Mouse (Mus musculus) gastrocnemius, adult 8-10 months (tissue): ENCODE measurements around the gene Kifc3. TPM values are rescaled to one million over a fixed set of nuclear protein-coding genes. Genes with fewer than 3 reads are reported as not detected.
"Not testable (repeated sequence)": the region's sequence is repeated elsewhere in the genome, so short reads cannot be mapped to it uniquely, and the experiment has no call there.

Source experiments
- DNase-seq, 2 experiments: peaks; one replicate each; pipeline ENCODE4 v3.0.0; 2022; ENCODE audit warnings: low spot score in 2 of 2
- total RNA-seq, 4 experiments: library from RNA; stranded (reverse); gene quantifications; 2 replicates each; pipeline ENCODE4 v1.2.4; 2022

The Kifc3 gene
- 10 to 100 TPM in 1 of 4 experiments, 1 to 10 TPM in 3; 6.0 to 11.3 (median 8.5) TPM for total RNA-seq

DNA sequence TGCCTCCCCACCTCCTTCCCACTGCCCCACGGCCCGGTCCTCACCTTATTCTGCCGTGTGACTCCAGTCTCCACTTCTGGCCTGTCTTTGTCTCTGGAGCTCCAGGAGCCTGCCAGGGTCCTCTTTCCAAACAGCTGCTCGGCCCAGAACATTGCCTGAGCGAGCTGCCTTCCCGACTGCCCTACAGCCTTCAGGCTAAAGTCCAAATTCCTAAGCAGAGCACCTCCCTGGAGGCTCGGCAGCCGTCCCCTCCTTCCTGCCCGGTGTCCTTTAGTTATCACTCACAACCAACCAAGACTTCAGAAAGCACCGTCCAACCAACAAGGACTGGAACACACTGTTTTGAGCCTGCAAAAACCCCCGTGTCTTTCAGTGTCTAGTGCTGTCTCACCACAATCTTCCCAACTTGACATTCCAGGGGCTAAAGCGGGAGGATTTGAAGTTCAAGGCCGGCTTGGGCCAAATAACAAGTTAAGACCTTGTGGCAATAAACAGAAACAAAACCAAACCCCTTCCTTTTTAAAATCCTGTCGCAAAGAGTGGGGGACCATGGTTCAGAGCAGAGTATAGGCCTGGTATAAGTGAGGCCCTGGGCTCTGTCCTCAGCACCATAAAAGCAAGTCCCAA, at the start of gene Kifc3:
Gene Kifc3, minus strand, starts transcription at position 164 of the 627 bp plus-strand sequence.
- peak; percentile 26 to 53 for DNase-seq

DNA sequence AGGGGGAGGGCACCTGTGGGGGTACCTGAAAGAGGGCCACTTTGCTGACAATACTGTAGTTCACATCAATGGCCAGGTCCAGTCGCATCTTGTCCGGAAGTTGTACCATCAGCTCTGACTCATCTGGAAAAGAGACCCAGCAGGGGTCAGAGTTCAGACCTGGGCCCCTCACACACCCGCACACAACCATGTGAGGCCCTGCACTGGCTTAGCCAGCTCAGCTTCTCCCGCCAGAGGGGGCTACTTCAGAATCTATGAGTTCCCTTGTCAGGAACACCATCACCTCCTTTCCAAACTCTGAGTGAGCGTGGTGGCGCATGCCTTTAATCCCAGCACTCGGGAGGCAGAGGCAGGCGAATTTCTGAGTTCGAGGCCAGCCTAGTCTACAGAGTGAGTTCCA, 49.4 kb upstream of the Kifc3 start:
- no peak for DNase-seq

GRCm38 (mm10) chr8:95249847-95250246, 47.2 kb upstream of the Kifc3 start:
- DNase-seq: no peak

GRCm38 (mm10) chr8:95247277-95247676, 44.7 kb upstream of the Kifc3 start:
- DNase-seq: no peak

- no peak for DNase-seq
Measured at GRCm38 (mm10) chr8:95245180-95245579, 42.6 kb upstream of the Kifc3 start.

- DNase-seq: no peak
Measured at GRCm38 (mm10) chr8:95243853-95244252, 41.2 kb upstream of the Kifc3 start.

GRCm38 (mm10) chr8:95242826-95243571, 40.4 kb upstream of the Kifc3 start:
- no peak for DNase-seq

- no peak for DNase-seq
Measured at GRCm38 (mm10) chr8:95242099-95242825, 39.6 kb upstream of the Kifc3 start.

DNA sequence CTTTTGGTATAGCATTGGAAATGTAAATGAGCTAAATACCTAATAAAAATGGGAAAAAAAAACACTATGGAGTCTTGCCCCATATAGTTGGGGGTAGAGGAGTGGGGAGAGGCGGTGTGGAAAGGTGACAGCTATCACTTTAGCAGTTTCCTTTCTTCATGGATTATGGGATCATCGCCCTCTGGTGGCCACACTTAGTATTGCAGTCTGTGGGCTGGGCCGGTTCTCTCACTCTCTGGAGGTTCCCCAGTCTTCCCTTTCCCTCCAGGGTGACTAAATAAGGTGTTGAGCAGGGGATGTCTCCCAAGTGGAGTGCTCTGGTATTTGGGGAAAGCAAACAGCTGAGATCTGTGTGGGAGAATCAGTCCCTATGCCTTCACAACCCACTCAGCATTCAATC, 33.1 kb upstream of the Kifc3 start:
- DNase-seq: peak; percentile 58 to 76

DNA sequence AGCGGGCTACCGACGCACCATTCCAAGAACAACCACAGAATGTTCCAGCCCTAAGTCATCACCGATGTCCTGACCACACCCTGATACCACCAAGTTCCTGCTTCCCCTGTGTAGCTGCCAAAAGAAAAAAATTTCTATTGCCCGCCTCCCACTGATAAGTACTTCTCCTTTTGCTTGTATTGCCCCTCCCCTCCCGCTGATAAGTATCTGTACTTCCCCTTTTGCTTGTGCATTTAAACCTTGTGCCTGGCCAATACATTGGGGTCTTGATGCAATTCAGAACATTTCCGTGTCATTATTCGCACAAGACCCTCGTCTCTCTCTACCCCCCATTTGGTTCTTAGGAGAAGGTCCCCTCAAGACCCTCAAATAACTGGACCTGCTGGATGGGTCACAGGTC, 27.5 kb upstream of the Kifc3 start:
- not testable (repeated sequence) for DNase-seq

GRCm38 (mm10) chr8:95227151-95227468, 24.5 kb upstream of the Kifc3 start:
- DNase-seq: no peak

DNA sequence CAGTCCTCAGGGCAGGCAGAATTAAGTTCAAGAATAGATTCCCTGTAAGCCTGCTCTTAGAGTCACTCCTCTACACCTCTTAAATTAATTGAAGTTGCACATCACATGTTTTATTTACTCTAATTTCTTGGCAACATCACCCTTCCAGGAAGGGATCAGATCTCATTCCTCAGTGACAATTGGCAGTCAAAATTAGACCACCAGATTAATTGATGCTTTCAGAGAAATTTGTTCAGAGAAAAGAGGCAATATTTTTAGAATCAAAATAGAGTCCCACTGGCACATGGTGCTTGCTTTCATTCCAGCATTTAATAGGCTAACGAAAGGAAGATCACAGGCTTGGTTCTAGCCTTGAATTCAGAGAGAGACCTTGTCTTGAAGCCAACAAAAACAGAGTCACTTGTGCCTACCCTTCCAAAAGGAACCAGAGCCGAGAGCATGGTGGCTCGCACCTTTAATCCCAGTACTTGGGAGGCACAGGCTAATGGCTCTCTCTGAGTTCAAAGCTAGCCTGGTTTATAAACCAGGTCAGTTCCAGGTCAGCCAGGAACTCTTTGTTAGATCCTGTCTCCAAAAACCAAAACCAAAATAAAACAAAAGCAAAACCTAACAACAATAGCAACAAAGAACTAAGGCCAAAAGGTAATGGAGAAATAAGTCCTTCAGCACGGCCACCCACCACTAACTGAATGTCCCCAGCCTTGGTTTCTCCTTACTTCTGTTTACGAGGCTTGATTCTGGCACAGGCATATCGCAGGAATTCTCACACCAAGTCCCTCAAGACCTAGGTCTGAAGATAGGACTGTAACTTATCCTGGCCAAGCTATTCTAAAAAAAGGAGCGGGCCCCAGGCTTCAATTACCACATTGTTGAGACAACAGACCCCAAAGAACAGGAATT, 23.9 kb upstream of the Kifc3 start:
- no peak for DNase-seq

GRCm38 (mm10) chr8:95223969-95224368, 21.4 kb upstream of the Kifc3 start:
- no peak for DNase-seq

GRCm38 (mm10) chr8:95221045-95221444, 18.4 kb upstream of the Kifc3 start:
- no peak for DNase-seq

- DNase-seq: no peak
Measured at GRCm38 (mm10) chr8:95220571-95220998, 18.0 kb upstream of the Kifc3 start.

DNA sequence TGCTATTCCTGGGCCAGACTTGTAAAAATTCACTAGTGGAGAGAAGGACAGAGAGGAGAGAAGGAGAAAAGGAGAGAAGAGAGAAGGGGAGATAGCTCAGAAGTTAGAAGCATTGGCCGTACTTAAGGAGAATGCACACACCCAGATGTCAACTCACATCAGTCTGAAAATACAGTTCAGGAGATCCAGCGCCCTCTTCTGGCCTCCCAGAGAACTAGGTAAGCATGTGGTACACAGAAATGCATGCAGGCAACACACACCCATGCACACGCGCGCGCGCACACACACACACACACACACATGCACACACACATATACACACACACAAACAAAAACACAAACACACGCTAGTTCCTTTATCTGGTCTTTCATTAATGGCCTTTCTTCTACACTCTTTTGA, 17.0 kb upstream of the Kifc3 start:
- no peak for DNase-seq

DNA sequence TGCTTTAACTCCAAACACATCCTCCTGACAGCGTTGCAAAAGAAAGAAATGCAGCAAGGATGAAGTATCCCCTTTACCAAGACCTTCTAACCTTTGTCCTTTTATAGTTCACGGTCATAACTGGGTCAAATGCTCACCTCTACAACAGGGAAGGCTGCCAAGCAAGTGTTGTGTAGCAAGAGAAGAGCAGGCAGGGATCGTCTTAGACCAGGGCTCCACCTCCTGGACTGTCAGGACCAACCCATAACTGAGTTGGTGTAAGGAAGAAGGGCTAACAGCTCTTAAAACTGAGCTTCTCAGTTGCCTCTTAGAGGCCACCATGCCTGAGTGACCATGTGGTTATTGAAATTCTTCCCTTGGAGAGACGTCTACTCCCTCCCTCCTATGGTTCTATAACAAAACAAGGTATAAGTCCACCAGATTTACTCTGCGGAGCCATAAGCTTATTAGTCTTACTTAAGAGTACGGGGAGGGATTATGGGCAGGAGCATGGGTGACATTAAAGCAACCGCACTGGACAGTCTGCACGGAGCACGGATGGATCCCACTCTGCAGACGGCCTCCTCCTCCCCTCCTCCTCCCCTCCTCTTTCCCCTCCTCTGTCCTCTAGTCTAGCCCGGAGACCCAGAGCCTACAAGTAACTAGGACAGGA, 13.2 kb upstream of the Kifc3 start:
- DNase-seq: peak in 1 of 2 experiments; percentile 29

- DNase-seq: peak; percentile 27 to 45
Measured at GRCm38 (mm10) chr8:95209924-95210323, 7.3 kb upstream of the Kifc3 start.

- no peak for DNase-seq
Measured at GRCm38 (mm10) chr8:95205946-95206345, 3.3 kb upstream of the Kifc3 start.

- peak; percentile 38 to 50 for DNase-seq
Measured at GRCm38 (mm10) chr8:95204039-95204380, 1.4 kb upstream of the Kifc3 start.
